Mouse (Mus musculus): ENCODE results near the gene Uba7. TPM values are rescaled to one million over a fixed set of nuclear protein-coding genes. Genes with fewer than 3 reads are reported as not detected.

Uba7 gene
- 37.0 and 40.2 TPM in 2 replicates for polyA plus RNA-seq (2015; fragmentation: Nextera tagmentation; extraction: Ambion mirVana)

DNA sequence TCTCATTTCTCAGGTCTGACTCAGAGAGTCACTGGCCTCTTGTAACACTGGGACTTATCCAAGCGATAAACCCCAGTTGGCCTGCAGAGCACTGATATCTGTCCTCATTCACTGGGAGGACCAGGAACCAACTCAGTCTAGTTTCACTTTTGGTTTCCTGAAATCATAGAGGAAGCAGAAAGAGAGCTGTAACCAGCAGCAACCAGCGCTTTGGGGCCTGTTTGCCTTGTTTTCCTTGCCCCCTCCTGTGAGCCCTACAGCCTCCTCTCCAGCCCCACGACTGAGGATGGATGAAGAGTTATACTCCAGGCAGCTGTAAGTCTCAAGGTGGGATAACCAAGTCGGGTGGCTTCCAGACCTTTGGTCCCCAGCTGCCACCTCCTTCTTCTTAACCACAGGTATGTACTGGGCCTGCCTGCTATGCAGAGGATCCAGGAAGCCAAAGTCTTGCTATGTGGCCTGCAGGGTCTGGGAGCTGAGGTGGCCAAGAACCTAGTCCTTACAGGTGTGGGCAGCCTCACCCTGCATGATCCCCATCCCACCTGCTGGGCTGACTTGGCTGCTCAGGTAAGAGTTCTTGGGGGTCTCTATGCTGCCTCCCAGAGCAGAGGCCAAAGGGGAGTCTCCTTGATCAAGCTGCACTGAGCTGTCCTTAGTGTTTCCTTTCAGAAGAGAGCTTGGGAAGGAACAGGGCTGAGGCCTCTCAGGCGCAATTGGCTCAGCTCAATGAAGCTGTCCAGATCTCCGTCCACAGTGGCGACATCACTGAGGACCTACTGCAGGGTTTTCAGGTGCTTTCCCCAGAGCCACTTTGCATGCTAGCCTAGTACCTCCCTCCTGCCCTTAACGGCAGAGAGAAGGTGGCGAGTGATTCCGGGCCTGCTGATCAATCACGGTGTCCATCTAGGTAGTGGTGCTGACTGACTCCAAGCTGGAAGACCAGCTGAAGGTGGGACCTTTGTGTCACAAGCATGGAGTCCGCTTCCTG is at the start of gene Uba7:
TSS of gene Uba7 (plus strand) at position 107 of the 988 bp plus-strand sequence.
- 54% methylated on average over 12 of the region's 12 CpGs for WGBS
- Histone ChIP-seq H3K27ac (peak within 1 kb of the TSS; percentile 73), H3K4me3 (replicated peaks) (peak within 1 kb of the TSS; percentile 27), H3K9ac (no peak within 1 kb of the TSS), H3K4me2 (peak within 1 kb of the TSS; percentile 45), H3K4me1 (peaks cover 7% of the 10 kb centered on the region), H3K9me3 (no peaks in the 10 kb centered on the region), H3K27me3 (replicated peaks) (no peaks in the 10 kb centered on the region), H3K36me3 (peaks cover 3% of the 10 kb centered on the region; the same call in 1 of the 2 replicates)
- peak; percentile 85 for ATAC-seq (ENCODE audit: insufficient read depth, low FRiP score, low read depth)

DNA sequence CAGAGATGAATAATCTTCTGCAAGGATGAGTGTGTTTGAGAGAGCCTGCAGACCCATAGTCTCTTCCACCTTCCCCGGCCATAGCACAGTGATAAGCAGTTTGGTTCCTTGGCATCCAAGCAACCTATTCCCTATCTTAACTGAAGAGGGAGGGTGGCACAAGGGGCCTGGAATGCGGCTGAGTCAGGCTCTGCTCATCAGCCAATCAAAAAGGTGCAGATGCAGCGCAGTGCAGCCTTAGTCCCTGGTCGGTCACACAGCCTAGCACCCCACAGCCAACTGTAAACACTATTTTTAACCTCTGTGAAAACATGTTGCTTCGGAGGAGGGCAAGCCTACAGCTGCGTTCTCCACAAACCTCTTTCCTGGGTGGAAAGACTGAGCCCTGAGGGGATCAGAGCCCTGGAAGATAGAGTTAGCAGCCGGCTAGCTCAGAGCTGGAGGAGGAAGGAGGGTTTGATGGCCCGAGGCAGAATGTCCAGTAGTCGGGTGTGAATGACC is 48.3 kb upstream of the Uba7 start:
- Histone ChIP-seq H3K27ac (no peak overlapping the region), H3K9me3 (no peaks in the 10 kb centered on the region), H3K4me2 (no peak overlapping the region), H3K9ac (no peak overlapping the region), H3K4me1 (peaks cover 8% of the 10 kb centered on the region; the same call in 1 of the 2 replicates), H3K4me3 (replicated peaks) (no peak overlapping the region), H3K27me3 (replicated peaks) (no peaks in the 10 kb centered on the region), H3K36me3 (no peaks in the 10 kb centered on the region)
- 49% methylated on average over 9 of the region's 9 CpGs for WGBS
- no peak for ATAC-seq (ENCODE audit: insufficient read depth, low FRiP score, low read depth)

- H3K4me1 ChIP-seq: peaks cover 8% of the 10 kb centered on the region; the same call in 1 of the 2 replicates
- WGBS: 55% methylated on average over 5 of the region's 5 CpGs
- peak overlapping the region; percentile 35 for H3K27ac ChIP-seq
- no peaks in the 10 kb centered on the region for H3K36me3 ChIP-seq
- H3K4me3 ChIP-seq (replicated peaks): no peak overlapping the region
- no peak overlapping the region for H3K9ac ChIP-seq
- H3K9me3 ChIP-seq: no peaks in the 10 kb centered on the region
- no peaks in the 10 kb centered on the region for H3K27me3 ChIP-seq (replicated peaks)
- H3K4me2 ChIP-seq: no peak overlapping the region
- no peak for ATAC-seq (ENCODE audit: insufficient read depth, low FRiP score, low read depth)
These were observed 47.6 kb upstream of the Uba7 start for GRCm38 (mm10) chr9:107927749-107928148.

DNA sequence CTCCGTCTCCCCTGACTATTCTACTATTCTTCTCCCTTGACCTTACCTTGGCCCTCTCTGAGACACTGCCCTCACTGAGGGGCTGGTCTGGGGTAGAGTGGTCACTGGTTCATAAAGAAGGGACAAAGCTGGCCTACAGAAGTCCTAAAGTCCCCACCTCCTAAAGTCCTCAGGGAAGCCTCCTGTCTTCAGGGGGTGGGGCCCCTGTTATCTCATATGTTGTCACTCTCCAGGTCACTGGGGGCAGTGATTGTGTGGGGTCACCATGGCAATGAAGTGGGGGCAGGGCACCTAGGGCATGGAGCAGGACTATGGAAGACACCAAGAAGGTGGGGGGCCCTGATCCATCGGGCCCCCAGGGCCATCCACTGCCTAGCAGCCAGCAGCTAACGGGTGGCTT is 47.1 kb upstream of the Uba7 start, which contains the start of gene Actl11:
TSS of gene Actl11 (plus strand) at position 301 of the 400 bp plus-strand sequence.
- WGBS: 58% methylated on average over 3 of the region's 3 CpGs
- H3K9me3 ChIP-seq: no peaks in the 10 kb centered on the region
- H3K27me3 ChIP-seq (replicated peaks): no peaks in the 10 kb centered on the region
- no peaks in the 10 kb centered on the region for H3K36me3 ChIP-seq
- H3K4me2 ChIP-seq: no peak within 1 kb of the TSS
- H3K27ac ChIP-seq: peak within 1 kb of the TSS; percentile 35
- ATAC-seq (ENCODE audit: insufficient read depth, low FRiP score, low read depth): no peak
- no peak within 1 kb of the TSS for H3K9ac ChIP-seq
- peaks cover 8% of the 10 kb centered on the region; the same call in 1 of the 2 replicates for H3K4me1 ChIP-seq
- H3K4me3 ChIP-seq (replicated peaks): no peak within 1 kb of the TSS

GRCm38 (mm10) chr9:107932221-107932620 is 43.1 kb upstream of the Uba7 start:
- Histone ChIP-seq H3K4me3 (replicated peaks) (no peak overlapping the region), H3K36me3 (no peaks in the 10 kb centered on the region), H3K4me1 (peaks cover 23% of the 10 kb centered on the region), H3K27me3 (replicated peaks) (peaks cover 23% of the 10 kb centered on the region), H3K27ac (no peak overlapping the region), H3K9me3 (no peaks in the 10 kb centered on the region), H3K9ac (no peak overlapping the region), H3K4me2 (no peak overlapping the region)
- WGBS: 72% methylated on average over 4 of the region's 4 CpGs
- no peak for ATAC-seq (ENCODE audit: insufficient read depth, low FRiP score, low read depth)

- ATAC-seq (ENCODE audit: insufficient read depth, low FRiP score, low read depth): no peak
- Histone ChIP-seq H3K4me1 (peaks cover 16% of the 10 kb centered on the region), H3K27ac (no peak overlapping the region), H3K27me3 (replicated peaks) (peaks cover 24% of the 10 kb centered on the region), H3K9ac (no peak overlapping the region), H3K9me3 (no peaks in the 10 kb centered on the region), H3K36me3 (no peaks in the 10 kb centered on the region), H3K4me3 (replicated peaks) (no peak overlapping the region), H3K4me2 (no peak overlapping the region)
- WGBS: 83% methylated on average over 11 of the region's 11 CpGs
These were observed 41.2 kb upstream of the Uba7 start for GRCm38 (mm10) chr9:107934146-107934545.

GRCm38 (mm10) chr9:107935374-107935773 is 39.9 kb upstream of the Uba7 start, which contains the start of gene Camkv:
Camkv (plus strand) TSS chr9:107935674.
- Histone ChIP-seq H3K27ac (no peak within 1 kb of the TSS), H3K27me3 (replicated peaks) (peaks cover 24% of the 10 kb centered on the region), H3K9me3 (no peaks in the 10 kb centered on the region), H3K4me1 (peaks cover 16% of the 10 kb centered on the region), H3K36me3 (no peaks in the 10 kb centered on the region), H3K4me3 (replicated peaks) (peak within 1 kb of the TSS; percentile 47), H3K9ac (peak within 1 kb of the TSS; percentile 35; the same call in 1 of the 2 replicates), H3K4me2 (peak within 1 kb of the TSS; percentile 92)
- WGBS: 13% methylated on average over 3 of the region's 3 CpGs
- ATAC-seq (ENCODE audit: insufficient read depth, low FRiP score, low read depth): no peak

- H3K36me3 ChIP-seq: no peaks in the 10 kb centered on the region
- WGBS: under 1% methylated on average over 41 of the region's 41 CpGs
- H3K27ac ChIP-seq: no peak overlapping the region
- no peaks in the 10 kb centered on the region for H3K9me3 ChIP-seq
- H3K4me1 ChIP-seq: peaks cover 16% of the 10 kb centered on the region
- peak overlapping the region; percentile 35; the same call in 1 of the 2 replicates for H3K9ac ChIP-seq
- H3K27me3 ChIP-seq (replicated peaks): peaks cover 24% of the 10 kb centered on the region
- H3K4me2 ChIP-seq: peak overlapping the region; percentile 92
- peak overlapping the region; percentile 47 for H3K4me3 ChIP-seq (replicated peaks)
- no peak for ATAC-seq (ENCODE audit: insufficient read depth, low FRiP score, low read depth)
These were observed 39.5 kb upstream of the Uba7 start for GRCm38 (mm10) chr9:107935790-107936214.

GRCm38 (mm10) chr9:107936215-107936822 is 39.0 kb upstream of the Uba7 start:
- 4% methylated on average over 29 of the region's 29 CpGs for WGBS
- Histone ChIP-seq H3K27ac (no peak overlapping the region), H3K36me3 (no peaks in the 10 kb centered on the region), H3K9ac (no peak overlapping the region), H3K9me3 (no peaks in the 10 kb centered on the region), H3K4me3 (replicated peaks) (peak overlapping the region; percentile 47), H3K4me1 (peaks cover 16% of the 10 kb centered on the region), H3K4me2 (peak overlapping the region; percentile 92), H3K27me3 (replicated peaks) (peaks cover 24% of the 10 kb centered on the region)
- ATAC-seq (ENCODE audit: insufficient read depth, low FRiP score, low read depth): no peak

GRCm38 (mm10) chr9:107936831-107937230 is 38.5 kb upstream of the Uba7 start:
- no peak for ATAC-seq (ENCODE audit: insufficient read depth, low FRiP score, low read depth)
- peaks cover 24% of the 10 kb centered on the region for H3K27me3 ChIP-seq (replicated peaks)
- no peak overlapping the region for H3K27ac ChIP-seq
- 27% methylated on average over 3 of the region's 3 CpGs for WGBS
- H3K9me3 ChIP-seq: no peaks in the 10 kb centered on the region
- no peaks in the 10 kb centered on the region for H3K36me3 ChIP-seq
- H3K4me3 ChIP-seq (replicated peaks): no peak overlapping the region
- peak overlapping the region; percentile 92 for H3K4me2 ChIP-seq
- H3K9ac ChIP-seq: no peak overlapping the region
- H3K4me1 ChIP-seq: peaks cover 16% of the 10 kb centered on the region

GRCm38 (mm10) chr9:107947241-107948194 is 27.8 kb upstream of the Uba7 start:
- no peak overlapping the region for H3K4me2 ChIP-seq
- ATAC-seq (ENCODE audit: insufficient read depth, low FRiP score, low read depth): no peak
- H3K4me1 ChIP-seq: peaks cover 9% of the 10 kb centered on the region
- WGBS: 84% methylated on average over 31 of the region's 31 CpGs
- no peaks in the 10 kb centered on the region for H3K36me3 ChIP-seq
- H3K4me3 ChIP-seq (replicated peaks): no peak overlapping the region
- H3K27me3 ChIP-seq (replicated peaks): no peaks in the 10 kb centered on the region
- H3K9ac ChIP-seq: no peak overlapping the region
- no peaks in the 10 kb centered on the region for H3K9me3 ChIP-seq
- H3K27ac ChIP-seq: no peak overlapping the region

Measured in stomach, embryonic 15.5 days (tissue).